Mouse (Mus musculus): ENCODE results near the gene Kat7. TPM values are rescaled to one million over a fixed set of nuclear protein-coding genes. Genes with fewer than 3 reads are reported as not detected.

The Kat7 gene
- polyA plus RNA-seq, 1 experiment from 2014 or later: 93.2 TPM

- no peak for DNase-seq (ENCODE audit: extremely low spot score, low spot score)
- peaks cover 26% of the 10 kb centered on the region for H3K4me1 ChIP-seq
- peaks cover 13% of the 10 kb centered on the region for H3K27me3 ChIP-seq (ENCODE audit: poor library complexity, severe bottlenecking)
- H3K36me3 ChIP-seq (replicated peaks): peaks cover 14% of the 10 kb centered on the region; the same call in 1 of the 2 replicates
- no peak overlapping the region for H3K27ac ChIP-seq
- H3K9me3 ChIP-seq: no peaks in the 10 kb centered on the region
- no peak overlapping the region for H3K4me3 ChIP-seq
- 79% methylated on average over 4 of the region's 4 CpGs for WGBS
These were observed 33.1 kb upstream of the Kat7 start for GRCm38 (mm10) chr11:95343180-95343579.

- WGBS: 59% methylated on average over 5 of the region's 5 CpGs
- DNase-seq (ENCODE audit: extremely low spot score, low spot score): no peak
- no peaks in the 10 kb centered on the region for H3K9me3 ChIP-seq
- H3K4me3 ChIP-seq: peak overlapping the region; percentile 98; the same call in 1 of the 2 replicates
- peaks cover 19% of the 10 kb centered on the region for H3K27me3 ChIP-seq (ENCODE audit: poor library complexity, severe bottlenecking)
- H3K36me3 ChIP-seq (replicated peaks): no peaks in the 10 kb centered on the region
- H3K27ac ChIP-seq: no peak overlapping the region
- H3K4me1 ChIP-seq: peaks cover 43% of the 10 kb centered on the region
These were observed 30.6 kb upstream of the Kat7 start for GRCm38 (mm10) chr11:95340664-95341063.

- H3K9me3 ChIP-seq: no peaks in the 10 kb centered on the region
- peaks cover 43% of the 10 kb centered on the region for H3K4me1 ChIP-seq
- H3K27ac ChIP-seq: no peak overlapping the region
- 70% methylated on average over 1 of the region's 1 CpGs for WGBS
- DNase-seq (ENCODE audit: extremely low spot score, low spot score): no peak
- H3K27me3 ChIP-seq (ENCODE audit: poor library complexity, severe bottlenecking): peaks cover 19% of the 10 kb centered on the region
- peak overlapping the region; percentile 98; the same call in 1 of the 2 replicates for H3K4me3 ChIP-seq
- H3K36me3 ChIP-seq (replicated peaks): no peaks in the 10 kb centered on the region
These were observed 30.2 kb upstream of the Kat7 start for GRCm38 (mm10) chr11:95340259-95340658.

- DNase-seq (ENCODE audit: extremely low spot score, low spot score): peak; percentile 19
- 26% methylated on average over 14 of the region's 14 CpGs for WGBS
- Histone ChIP-seq H3K9me3 (no peaks in the 10 kb centered on the region), H3K4me3 (peak overlapping the region; percentile 98), H3K36me3 (replicated peaks) (no peaks in the 10 kb centered on the region), H3K27ac (peak overlapping the region; percentile 53), H3K27me3 (ENCODE audit: poor library complexity, severe bottlenecking) (peaks cover 19% of the 10 kb centered on the region), H3K4me1 (peaks cover 43% of the 10 kb centered on the region)
These were observed 29.5 kb upstream of the Kat7 start for GRCm38 (mm10) chr11:95339471-95340021.

- DNase-seq (ENCODE audit: extremely low spot score, low spot score): peak; percentile 21
- Histone ChIP-seq H3K9me3 (no peaks in the 10 kb centered on the region), H3K27ac (peak overlapping the region; percentile 92), H3K4me1 (peaks cover 43% of the 10 kb centered on the region), H3K36me3 (replicated peaks) (no peaks in the 10 kb centered on the region), H3K27me3 (ENCODE audit: poor library complexity, severe bottlenecking) (peaks cover 19% of the 10 kb centered on the region), H3K4me3 (peak overlapping the region; percentile 98)
- WGBS: 30% methylated on average over 9 of the region's 9 CpGs
These were observed 27.8 kb upstream of the Kat7 start for GRCm38 (mm10) chr11:95337846-95338342.

GRCm38 (mm10) chr11:95337129-95337813 lies 27.2 kb upstream of the Kat7 start:
- Histone ChIP-seq H3K27me3 (ENCODE audit: poor library complexity, severe bottlenecking) (peaks cover 19% of the 10 kb centered on the region), H3K4me1 (peaks cover 46% of the 10 kb centered on the region), H3K9me3 (no peaks in the 10 kb centered on the region), H3K4me3 (peak overlapping the region; percentile 98), H3K36me3 (replicated peaks) (no peaks in the 10 kb centered on the region), H3K27ac (peak overlapping the region; percentile 92)
- 1% methylated on average over 49 of the region's 50 CpGs for WGBS
- DNase-seq (ENCODE audit: extremely low spot score, low spot score): peak; percentile 69

- peak; percentile 88 for DNase-seq (ENCODE audit: extremely low spot score, low spot score)
- 1% methylated on average over 26 of the region's 27 CpGs for WGBS
- peak within 1 kb of the TSS; percentile 92 for H3K27ac ChIP-seq
These were observed 26.6 kb upstream of the Kat7 start, which contains the start of gene Fam117a for GRCm38 (mm10) chr11:95336568-95337128. Fam117a (plus strand) TSS chr11:95337018.

GRCm38 (mm10) chr11:95334448-95335060 lies 24.5 kb upstream of the Kat7 start:
- DNase-seq (ENCODE audit: extremely low spot score, low spot score): no peak
- no peak overlapping the region for H3K4me3 ChIP-seq
- no peak overlapping the region for H3K27ac ChIP-seq
- peaks cover 34% of the 10 kb centered on the region for H3K4me1 ChIP-seq
- 74% methylated on average over 5 of the region's 5 CpGs for WGBS
- H3K36me3 ChIP-seq (replicated peaks): no peaks in the 10 kb centered on the region
- H3K27me3 ChIP-seq (ENCODE audit: poor library complexity, severe bottlenecking): peaks cover 19% of the 10 kb centered on the region
- H3K9me3 ChIP-seq: no peaks in the 10 kb centered on the region

More at GRCm38 (mm10) chr11:95336568-95337128, 26.6 kb upstream of the Kat7 start, which contains the start of gene Fam117a:
- Histone ChIP-seq H3K27me3 (ENCODE audit: poor library complexity, severe bottlenecking) (peaks cover 19% of the 10 kb centered on the region), H3K4me1 (peaks cover 47% of the 10 kb centered on the region), H3K4me3 (peak within 1 kb of the TSS; percentile 98), H3K9me3 (no peaks in the 10 kb centered on the region), H3K36me3 (replicated peaks) (no peaks in the 10 kb centered on the region)

- H3K9me3 ChIP-seq: no peaks in the 10 kb centered on the region
- H3K36me3 ChIP-seq (replicated peaks): no peaks in the 10 kb centered on the region
- H3K27me3 ChIP-seq (ENCODE audit: poor library complexity, severe bottlenecking): peaks cover 12% of the 10 kb centered on the region
- WGBS: 82% methylated on average over 9 of the region's 9 CpGs
- H3K4me3 ChIP-seq: no peak overlapping the region
- no peak overlapping the region for H3K27ac ChIP-seq
- DNase-seq (ENCODE audit: extremely low spot score, low spot score): no peak
- H3K4me1 ChIP-seq: peaks cover 27% of the 10 kb centered on the region
These were observed 23.8 kb upstream of the Kat7 start for GRCm38 (mm10) chr11:95333805-95334204.

GRCm38 (mm10) chr11:95333209-95333608 lies 23.2 kb upstream of the Kat7 start:
- WGBS: 69% methylated on average over 4 of the region's 4 CpGs
- DNase-seq (ENCODE audit: extremely low spot score, low spot score): no peak
- no peak overlapping the region for H3K4me3 ChIP-seq
- H3K4me1 ChIP-seq: peaks cover 21% of the 10 kb centered on the region
- no peaks in the 10 kb centered on the region for H3K36me3 ChIP-seq (replicated peaks)
- no peaks in the 10 kb centered on the region for H3K9me3 ChIP-seq
- H3K27ac ChIP-seq: no peak overlapping the region
- H3K27me3 ChIP-seq (ENCODE audit: poor library complexity, severe bottlenecking): peaks cover 6% of the 10 kb centered on the region

GRCm38 (mm10) chr11:95330662-95331061 lies 20.6 kb upstream of the Kat7 start:
- Histone ChIP-seq H3K27me3 (ENCODE audit: poor library complexity, severe bottlenecking) (no peaks in the 10 kb centered on the region), H3K4me3 (no peak overlapping the region), H3K9me3 (no peaks in the 10 kb centered on the region), H3K4me1 (peaks cover 4% of the 10 kb centered on the region; the same call in 1 of the 2 replicates), H3K27ac (no peak overlapping the region), H3K36me3 (replicated peaks) (no peaks in the 10 kb centered on the region)
- no peak for DNase-seq (ENCODE audit: extremely low spot score, low spot score)
- WGBS: 75% methylated on average over 1 of the region's 1 CpGs

- no peaks in the 10 kb centered on the region for H3K9me3 ChIP-seq
- no peak overlapping the region for H3K27ac ChIP-seq
- 85% methylated on average over 5 of the region's 5 CpGs for WGBS
- no peak overlapping the region for H3K4me3 ChIP-seq
- H3K36me3 ChIP-seq (replicated peaks): no peaks in the 10 kb centered on the region
- no peaks in the 10 kb centered on the region for H3K27me3 ChIP-seq (ENCODE audit: poor library complexity, severe bottlenecking)
- peaks cover 16% of the 10 kb centered on the region; the same call in 1 of the 2 replicates for H3K4me1 ChIP-seq
- no peak for DNase-seq (ENCODE audit: extremely low spot score, low spot score)
These were observed 18.6 kb upstream of the Kat7 start for GRCm38 (mm10) chr11:95328629-95329028.

Measured in forebrain, embryonic 10.5 days (tissue).